Mouse (Mus musculus) liver, embryonic 14.5 days (tissue): ENCODE results near the gene Gkap1. TPM values are rescaled to one million over a fixed set of nuclear protein-coding genes. Genes with fewer than 3 reads are reported as not detected.

Source experiments
- ATAC-seq: fragments of 200-750 bp; cut with Nextera tagmentation; 2 replicates; pipeline ENCODE4 v1.8.0; 2017; ENCODE audit warnings: moderate number of reproducible peaks, mild to moderate bottlenecking, moderate library complexity; ENCODE audit not compliant: insufficient read depth
- DNase-seq, 3 experiments: peaks; one replicate each; pipeline ENCODE4 v3.0.0-alpha.2; 2012 to 2013; ENCODE audit warnings: low read depth in 3 of 3, low spot score in 3 of 3
- H3K27ac ChIP-seq: fragments of 300-500 bp; sonication (generic); 2 replicates; pipeline ENCODE4 v1.5.1; 2014; ENCODE audit warnings: moderate library complexity, mild to moderate bottlenecking, control low read depth, inconsistent platforms
- H3K27me3 ChIP-seq: fragments of 300-500 bp; sonication (generic); 2 replicates; pipeline ENCODE4 v1.6.1; 2014; ENCODE audit warnings: mild to moderate bottlenecking, low read length, moderate library complexity; ENCODE audit not compliant: control insufficient read depth, insufficient read depth
- H3K36me3 ChIP-seq: fragments of 300-500 bp; sonication (generic); replicated peaks from 2 replicates; pipeline ENCODE4 v1.6.1; 2014; ENCODE audit warnings: low read depth; ENCODE audit not compliant: control insufficient read depth, insufficient read depth
- H3K4me1 ChIP-seq, 2 experiments: fragments of 200-500 bp in 1 of 2; fragments of 300-500 bp in 1 of 2; sonication (generic) in 1 of 2; replicated peaks; 2 replicates each; pipeline ENCODE4 v1.6.1; 2012 to 2014; ENCODE audit warnings: antibody characterized with exemption in 1 of 2, inconsistent platforms in 1 of 2, low read length in 1 of 2; ENCODE audit not compliant: control insufficient read depth in 2 of 2, insufficient read depth in 2 of 2
- H3K4me2 ChIP-seq: fragments of 300-500 bp; sonication (generic); 2 replicates; pipeline ENCODE4 v1.6.1; 2014; ENCODE audit warnings: low read depth, mild to moderate bottlenecking, control low read depth, moderate library complexity
- H3K4me3 ChIP-seq, 2 experiments: fragments of 200-500 bp in 1 of 2; fragments of 300-500 bp in 1 of 2; sonication (generic) in 1 of 2; 2 replicates each; pipeline ENCODE4 v1.5.1; 2012 to 2014; ENCODE audit warnings: low read depth in 2 of 2, low read length in 2 of 2, mild to moderate bottlenecking in 2 of 2, control low read depth in 1 of 2, inconsistent platforms in 1 of 2, moderate library complexity in 1 of 2; ENCODE audit not compliant: insufficient read depth in 1 of 2
- H3K9ac ChIP-seq: fragments of 300-500 bp; sonication (generic); replicated peaks from 2 replicates; pipeline ENCODE4 v1.6.1; 2014; ENCODE audit warnings: mild to moderate bottlenecking, control low read depth, moderate library complexity
- H3K9me3 ChIP-seq: fragments of 300-500 bp; sonication (generic); 2 replicates; pipeline ENCODE4 v1.6.1; 2016; ENCODE audit warnings: low read length, mixed read lengths; ENCODE audit not compliant: control insufficient read depth
- CTCF ChIP-seq: IDR thresholded peaks from 2 replicates; pipeline ENCODE4 v1.5.1; 2016; ENCODE audit warnings: antibody characterized with exemption, low read depth, control low read depth
- EP300 ChIP-seq: IDR thresholded peaks from 2 replicates; pipeline ENCODE4 v1.6.1; 2016; ENCODE audit warnings: antibody characterized with exemption, low read depth
- WGBS: fragments of 180-500 bp; shearing (Covaris S2); extraction: QIAGEN DNeasy Blood & Tissue Kit; methylation state at CpG from one replicate; pipeline ENCODE4 v1.1.7; 2014; ENCODE audit not compliant: insufficient replicate concordance; 5-methylcytosine and 5-hydroxymethylcytosine counted together
- polyA plus RNA-seq, 2 experiments: library from polyadenylated mRNA; depleted of rRNA in 1 of 2; stranded (reverse) in 1 of 2; unstranded in 1 of 2; fragments of >200 nt; fragmentation: Nextera tagmentation in 1 of 2; extraction: Ambion mirVana in 1 of 2; gene quantifications; 2 replicates each; pipeline versions ENCODE4 v1.2.1 to v1.2.3; 2012 to 2014

The Gkap1 gene
- polyA plus RNA-seq, 2 experiments: 2.9 to 4.8 TPM

DNA sequence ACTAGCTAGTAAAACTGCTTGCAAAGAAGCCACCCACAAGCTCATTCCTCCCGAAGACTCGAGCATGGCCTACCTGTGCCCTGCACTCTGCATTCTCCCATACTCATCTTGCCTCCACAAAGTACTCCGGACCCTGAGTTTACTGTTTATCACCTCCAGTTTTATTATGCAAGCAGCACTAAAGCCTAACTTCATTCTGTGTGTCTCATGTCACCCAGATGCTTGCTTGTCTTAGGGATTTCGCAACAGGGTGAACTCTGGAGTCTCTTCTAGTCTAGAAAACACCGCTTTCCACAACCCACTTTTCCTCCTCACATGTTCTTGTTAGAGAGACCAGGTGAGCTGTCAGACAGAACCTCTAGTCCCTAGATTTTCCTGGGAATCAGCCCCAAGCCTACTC lies 26.5 kb downstream of the Gkap1 start:
- H3K9ac ChIP-seq: no peak overlapping the region
- H3K4me1 ChIP-seq: peaks cover 0 to 6% of the 10 kb centered on the region in 2 experiments; a peak in 2 of 4 replicates
- no peak for TF ChIP-seq EP300
- no peak for TF ChIP-seq CTCF
- WGBS: 78% methylated on average over 5 of the region's 5 CpGs
- DNase-seq (no peak), ATAC-seq (no peak)
- H3K27me3 ChIP-seq: no peaks in the 10 kb centered on the region
- no peaks in the 10 kb centered on the region for H3K9me3 ChIP-seq
- no peak overlapping the region for H3K4me3 ChIP-seq
- no peak overlapping the region for H3K27ac ChIP-seq
- H3K4me2 ChIP-seq: no peak overlapping the region
- no peaks in the 10 kb centered on the region for H3K36me3 ChIP-seq

DNA sequence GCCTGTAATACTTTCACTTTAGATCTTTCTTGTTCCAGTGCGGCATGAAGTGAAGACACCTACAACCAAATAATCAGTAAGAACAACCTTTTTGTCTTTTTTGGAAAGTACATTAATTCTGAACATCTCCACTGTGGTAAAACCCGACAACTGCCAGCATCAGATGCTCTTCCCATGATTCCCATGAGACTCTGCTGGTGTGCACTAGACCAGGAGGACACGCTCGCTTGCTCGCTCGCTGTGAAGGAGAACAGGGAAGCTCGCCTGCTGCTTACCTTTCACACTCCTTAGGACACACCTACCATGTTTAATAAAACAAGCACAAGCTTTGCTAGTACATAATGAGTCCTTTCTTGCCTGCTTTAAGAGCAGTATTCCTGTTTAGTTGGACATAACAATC lies 39.0 kb downstream of the Gkap1 start:
- H3K4me1 ChIP-seq: no peaks in the 10 kb centered on the region
- no peaks in the 10 kb centered on the region for H3K27me3 ChIP-seq
- H3K4me2 ChIP-seq: no peak overlapping the region
- H3K9ac ChIP-seq: no peak overlapping the region
- H3K36me3 ChIP-seq: no peaks in the 10 kb centered on the region
- H3K27ac ChIP-seq: no peak overlapping the region
- H3K9me3 ChIP-seq: no peaks in the 10 kb centered on the region
- 87% methylated on average over 7 of the region's 7 CpGs for WGBS
- no peak for DNase-seq
- no peak overlapping the region for H3K4me3 ChIP-seq
- no peak for ATAC-seq
- no peak for TF ChIP-seq EP300
- no peak for TF ChIP-seq CTCF

DNA sequence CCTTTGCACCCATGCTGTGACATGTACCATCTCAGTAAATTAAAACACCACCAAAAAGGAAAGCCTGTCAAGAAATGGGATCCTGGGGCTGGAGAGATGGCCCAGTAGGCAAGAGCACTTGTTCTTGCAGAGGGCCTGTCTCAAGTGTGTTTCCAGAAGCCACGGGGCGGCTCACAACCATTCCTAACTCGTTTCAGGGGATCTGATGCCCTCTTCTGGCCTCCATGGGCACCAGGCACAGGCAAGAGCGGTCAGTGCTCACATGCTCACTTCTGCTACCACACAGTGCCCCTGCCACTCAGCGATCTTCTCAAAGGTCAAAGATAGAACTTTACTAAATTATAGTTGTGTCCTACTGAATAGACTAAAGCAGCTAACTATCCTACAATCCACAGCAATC lies 42.9 kb downstream of the Gkap1 start:
- DNase-seq (no peak), ATAC-seq (no peak)
- H3K27ac ChIP-seq: no peak overlapping the region
- H3K9ac ChIP-seq: no peak overlapping the region
- no peak overlapping the region for H3K4me3 ChIP-seq
- H3K9me3 ChIP-seq: no peaks in the 10 kb centered on the region
- no peak for TF ChIP-seq EP300
- peak; percentile 68 for TF ChIP-seq CTCF
- no peak overlapping the region for H3K4me2 ChIP-seq
- H3K36me3 ChIP-seq: no peaks in the 10 kb centered on the region
- 0 out of 4 replicates have a peak, but pooled peaks cover 0 to 1% of the 10 kb centered on the region in 2 experiments for H3K4me1 ChIP-seq
- 42% methylated on average over 5 of the region's 5 CpGs for WGBS
- no peaks in the 10 kb centered on the region for H3K27me3 ChIP-seq

DNA sequence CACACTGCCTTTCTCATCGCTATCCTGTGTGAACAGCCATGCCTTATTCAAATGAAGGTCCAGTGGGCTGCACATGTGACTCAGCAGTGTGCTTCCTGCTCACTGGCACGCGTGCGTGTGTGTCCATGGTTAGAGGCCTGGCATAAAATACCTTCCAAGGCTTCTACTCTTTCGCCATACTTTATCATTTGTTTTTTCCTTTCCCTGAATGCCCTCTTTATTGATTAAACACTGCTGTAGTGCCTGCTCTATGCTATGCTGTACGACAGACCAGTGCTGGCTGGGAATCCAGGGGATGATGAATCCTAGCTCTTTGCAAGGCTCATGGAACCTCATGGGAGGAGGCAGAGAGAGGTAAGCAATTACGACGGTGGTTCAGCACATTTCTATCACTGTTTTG lies 43.4 kb downstream of the Gkap1 start:
- H3K4me1 ChIP-seq: 0 out of 4 replicates have a peak, but pooled peaks cover 0 to 1% of the 10 kb centered on the region in 2 experiments
- no peak overlapping the region for H3K27ac ChIP-seq
- H3K4me2 ChIP-seq: no peak overlapping the region
- DNase-seq (no peak), ATAC-seq (no peak)
- no peak for TF ChIP-seq CTCF
- no peak for TF ChIP-seq EP300
- no peak overlapping the region for H3K4me3 ChIP-seq
- H3K9me3 ChIP-seq: no peaks in the 10 kb centered on the region
- H3K27me3 ChIP-seq: no peaks in the 10 kb centered on the region
- H3K36me3 ChIP-seq: no peaks in the 10 kb centered on the region
- H3K9ac ChIP-seq: no peak overlapping the region
- WGBS: 72% methylated on average over 8 of the region's 8 CpGs

DNA sequence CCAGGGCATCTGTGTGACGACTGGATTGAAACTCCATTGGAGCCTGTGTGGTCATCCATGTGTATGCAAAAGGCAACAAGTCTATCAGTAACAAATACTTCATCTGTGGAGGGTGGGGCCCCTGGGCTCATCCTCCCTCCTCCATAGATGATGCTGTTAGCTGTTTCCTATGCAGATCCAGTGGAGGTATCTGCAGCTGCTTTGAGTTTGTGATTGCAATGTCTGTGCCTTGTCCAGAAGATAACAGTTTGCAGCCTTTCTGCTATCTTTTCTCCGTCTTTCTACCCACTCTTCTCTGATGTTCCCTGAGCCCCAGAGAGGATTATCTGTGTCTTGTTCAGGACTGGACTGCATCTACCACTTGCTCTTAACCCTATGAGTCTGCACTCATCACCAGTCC lies 46.9 kb downstream of the Gkap1 start:
- no peaks in the 10 kb centered on the region for H3K36me3 ChIP-seq
- 33% methylated on average over 2 of the region's 2 CpGs for WGBS
- no peak overlapping the region for H3K4me2 ChIP-seq
- TF ChIP-seq EP300: no peak
- no peak for TF ChIP-seq CTCF
- ATAC-seq (peak; percentile 53; the same call in 1 of the 2 replicates), DNase-seq (no peak)
- 0 out of 4 replicates have a peak, but pooled peaks cover 0 to 1% of the 10 kb centered on the region in 2 experiments for H3K4me1 ChIP-seq
- no peaks in the 10 kb centered on the region for H3K27me3 ChIP-seq
- H3K27ac ChIP-seq: no peak overlapping the region
- no peaks in the 10 kb centered on the region for H3K9me3 ChIP-seq
- H3K4me3 ChIP-seq: no peak overlapping the region
- no peak overlapping the region for H3K9ac ChIP-seq
